In the genomic region with DNA sequence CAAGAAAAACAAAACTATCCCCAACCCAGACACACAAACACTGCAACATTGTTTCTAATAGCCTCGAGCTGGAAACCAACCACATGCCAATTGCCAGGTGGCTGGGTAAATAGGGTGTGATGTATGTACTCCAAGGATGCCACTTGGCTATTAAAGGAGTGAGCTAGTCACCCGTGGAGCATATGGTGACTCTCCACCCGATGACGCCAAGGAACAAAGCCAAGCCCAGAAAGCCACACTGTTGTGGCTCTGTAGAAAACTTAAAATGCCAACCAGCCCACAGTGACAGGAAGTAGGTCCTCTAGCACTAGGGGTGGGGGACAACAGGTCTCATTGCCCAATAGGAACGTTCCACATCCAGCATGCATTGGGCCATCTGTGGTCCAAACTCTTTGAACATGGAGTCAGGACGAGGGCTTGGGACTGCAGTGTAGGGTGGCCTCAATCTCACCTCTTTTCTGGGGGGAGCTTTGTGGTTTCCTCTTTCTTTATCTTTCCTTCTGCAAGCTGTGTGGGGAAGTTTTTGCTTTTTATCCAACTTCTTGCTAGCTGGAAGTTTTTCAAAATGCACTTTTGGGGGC, we compare ENCODE assay signal across 13 mouse cellular contexts. TPM values are rescaled to one million over a fixed set of nuclear protein-coding genes. Genes with fewer than 3 reads are reported as not detected.
DNase-seq lines count a peak whose midpoint lies in the region; ATAC-seq and TF ChIP-seq lines count a peak whose summit lies in the region.
"Had no signal": no experiment of that assay in that cellular context is flagged by ENCODE, and none has a peak within 500 bp of the region (broad histone marks: within the 10 kb centered on the region; RNA-seq: fewer than 3 reads in every experiment).

No protein-coding gene starts in this region.

- no peak overlapping the region for H3K9ac ChIP-seq in liver, embryonic 16.5 days (ENCODE audit: low read depth, low read length)
- no peak overlapping the region for H3K9ac ChIP-seq in liver, embryonic 12.5 days
- H3K9ac ChIP-seq in CH12.LX (ENCODE audit: insufficient read depth, low read depth) = peak overlapping the region; percentile 29
- H3K9ac ChIP-seq: heart, embryonic 12.5 days; stomach, embryonic 15.5 days had no signal

- H3K4me2 ChIP-seq in liver, embryonic 16.5 days (ENCODE audit: low read depth, low read length) = no peak overlapping the region
- H3K4me2 ChIP-seq in liver, embryonic 12.5 days = no peak overlapping the region
- H3K4me2 ChIP-seq in CH12.LX (ENCODE audit: insufficient read depth, low read depth, poor library complexity, severe bottlenecking) = peak overlapping the region; percentile 42; the same call in 1 of the 2 replicates
- H3K4me2 ChIP-seq: heart, embryonic 12.5 days; stomach, embryonic 15.5 days had no signal

- peak; percentile 57 for TF ChIP-seq POLR2A in CH12.LX (IDR thresholded peaks at IDR 0.05; ENCODE audit: low read depth, low read length)
- TF ChIP-seq POLR2A in thymus, adult 2 months (IDR thresholded peaks at IDR 0.05; ENCODE audit: control insufficient read depth, extremely low read depth, insufficient read depth, low read length, poor library complexity) = no peak

- H3K9me3 ChIP-seq in liver, embryonic 16.5 days (replicated peaks; ENCODE audit: control insufficient read depth, low read length) = no peaks in the 10 kb centered on the region
- H3K9me3 ChIP-seq in liver, embryonic 12.5 days (replicated peaks) = no peaks in the 10 kb centered on the region
- no peaks in the 10 kb centered on the region for H3K9me3 ChIP-seq in CH12.LX (replicated peaks; ENCODE audit: low read length)
- H3K9me3 ChIP-seq: stomach, embryonic 15.5 days had no signal

- H3K4me1 ChIP-seq in liver, embryonic 16.5 days (ENCODE audit: control insufficient read depth, low read depth, low read length) = peaks cover 16% of the 10 kb centered on the region
- H3K4me1 ChIP-seq in liver, embryonic 12.5 days = peaks cover 24% of the 10 kb centered on the region; the same call in 1 of the 2 replicates
- H3K4me1 ChIP-seq in CH12.LX (ENCODE audit: control insufficient read depth in 1 of 2, insufficient read depth in 2 of 2) = peaks cover 67 to 95% of the 10 kb centered on the region in 2 experiments
- peaks cover 49% of the 10 kb centered on the region for H3K4me1 ChIP-seq in thymus, adult 2 months (replicated peaks; ENCODE audit: control insufficient read depth, insufficient read depth, low read length)

- TF ChIP-seq RAD21 in CH12.LX (IDR thresholded peaks at IDR 0.05; ENCODE audit: low read depth, low read length) = no peak

- H3K4me3 ChIP-seq in liver, embryonic 16.5 days (ENCODE audit: low read depth, low read length) = no peak overlapping the region
- no peak overlapping the region for H3K4me3 ChIP-seq in liver, embryonic 12.5 days
- H3K4me3 ChIP-seq in CH12.LX (replicated peaks in 1 of 3; ENCODE audit: low read depth in 2 of 3, low read length in 2 of 3, poor library complexity in 1 of 3) = no peak overlapping the region
- no peak overlapping the region for H3K4me3 ChIP-seq in thymus, adult 2 months (ENCODE audit: control insufficient read depth, insufficient read depth, low read length)
- H3K4me3 ChIP-seq: heart, embryonic 12.5 days; stomach, embryonic 15.5 days had no signal

- peaks cover 2% of the 10 kb centered on the region; the same call in 1 of the 2 replicates for H3K36me3 ChIP-seq in liver, embryonic 16.5 days (ENCODE audit: control insufficient read depth, insufficient read depth)
- H3K36me3 ChIP-seq in liver, embryonic 12.5 days = peaks cover 12% of the 10 kb centered on the region
- peaks cover 17 to 25% of the 10 kb centered on the region in 2 experiments for H3K36me3 ChIP-seq in CH12.LX (replicated peaks in 1 of 2; ENCODE audit: control insufficient read depth in 1 of 2, insufficient read depth in 1 of 2, low read length in 1 of 2)
- 0 out of 2 replicates have a peak, but pooled peaks cover 3% of the 10 kb centered on the region for H3K36me3 ChIP-seq in thymus, adult 2 months (ENCODE audit: control insufficient read depth, insufficient read depth, low read length)

- DNase-seq in CH12.LX (ENCODE audit: extremely low read depth) = peak; percentile 60
- peak; percentile 48 for DNase-seq in thymus, adult 2 months
- DNase-seq in kidney, adult 8-10 months = no peak
- no peak for DNase-seq in kidney, postnatal 4 days
- DNase-seq in ovary, postnatal 14 days (ENCODE audit: low spot score) = no peak
- DNase-seq: adrenal gland, postnatal 36 days; cerebellum, postnatal 25 days had no signal

- H3K27ac ChIP-seq in liver, embryonic 16.5 days (ENCODE audit: low read length) = peak overlapping the region; percentile 37; the same call in 1 of the 2 replicates
- no peak overlapping the region for H3K27ac ChIP-seq in liver, embryonic 12.5 days
- H3K27ac ChIP-seq in CH12.LX (ENCODE audit: insufficient read depth, low read depth) = peak overlapping the region; percentile 98
- H3K27ac ChIP-seq in thymus, adult 2 months (ENCODE audit: control insufficient read depth, insufficient read depth, low read length) = peak overlapping the region; percentile 70

- ATAC-seq in liver, embryonic 16.5 days (ENCODE audit: low read depth) = no peak
- ATAC-seq in liver, embryonic 12.5 days = no peak
- peak; percentile 9 to 44 for ATAC-seq in hematopoietic stem cell, adult 5-6 weeks (replicated peaks in 1 of 2; ENCODE audit: insufficient read depth in 1 of 2, low FRiP score in 2 of 2, low TSS enrichment in 1 of 2, low read depth in 1 of 2, poor library complexity in 2 of 2, severe bottlenecking in 2 of 2)
- ATAC-seq: intestine, postnatal 0 days had no signal

- H3K79me2 ChIP-seq in CH12.LX (replicated peaks; ENCODE audit: control insufficient read depth, extremely low read depth, insufficient read depth, poor library complexity, severe bottlenecking) = peaks cover 4% of the 10 kb centered on the region; the same call in 1 of the 2 replicates

- WGBS in liver, embryonic 16.5 days (ENCODE audit: insufficient replicate concordance) = 23% methylated on average over 6 of the region's 6 CpGs
- 33% methylated on average over 6 of the region's 6 CpGs for WGBS in liver, embryonic 12.5 days (ENCODE audit: insufficient replicate concordance)
- 3% methylated on average over 6 of the region's 6 CpGs for WGBS in thymus, adult 2 months

- TF ChIP-seq CTCF in CH12.LX (conservative IDR thresholded peaks at IDR 0.05 in 1 of 2, IDR thresholded peaks at IDR 0.05 in 1 of 2; ENCODE audit: low read depth in 2 of 2, low read length in 2 of 2) = no peak
- no peak for TF ChIP-seq CTCF in thymus, adult 2 months (IDR thresholded peaks at IDR 0.05; ENCODE audit: borderline replicate concordance, control insufficient read depth, extremely low read depth, insufficient read depth, low read length, poor library complexity)

- dilution Hi-C loops in CH12.LX (cut with MboI; ENCODE audit: extremely low pct_ligation_motif_present, extremely low pct_unique_long_range_greater_than_20kb, low sequenced_read_pairs) = no loop called here

- TF ChIP-seq EP300 in CH12.LX (IDR thresholded peaks at IDR 0.05; ENCODE audit: low read length) = no peak

- in situ Hi-C loops in CH12.LX (cut with MboI; ENCODE audit: low pct_ligation_motif_present, low pct_unique_long_range_greater_than_20kb, low sequenced_read_pairs) = no loop called here

- no peaks in the 10 kb centered on the region for H3K27me3 ChIP-seq in liver, embryonic 16.5 days (ENCODE audit: control insufficient read depth, insufficient read depth, low read depth, low read length)
- no peaks in the 10 kb centered on the region; the same call in 1 of the 2 replicates for H3K27me3 ChIP-seq in liver, embryonic 12.5 days (replicated peaks)
- no peaks in the 10 kb centered on the region for H3K27me3 ChIP-seq in CH12.LX (replicated peaks)
- no peaks in the 10 kb centered on the region for H3K27me3 ChIP-seq in thymus, adult 2 months (ENCODE audit: control insufficient read depth, insufficient read depth, low read length)
- H3K27me3 ChIP-seq: heart, embryonic 12.5 days; stomach, embryonic 15.5 days had no signal

TF ChIP-seq in CH12.LX, 34 proteins besides CTCF, POLR2A, EP300 and RAD21 (continues in another document):
- no peak for TF ChIP-seq MEF2A (IDR thresholded peaks at IDR 0.05; ENCODE audit: borderline replicate concordance, low read depth, low read length)
- no peak for TF ChIP-seq HCFC1 (IDR thresholded peaks at IDR 0.05; ENCODE audit: low read depth, low read length)
- peak; percentile 23; the same call in 1 of the 2 replicates for TF ChIP-seq ELF1 (IDR thresholded peaks at IDR 0.05; ENCODE audit: low read depth, low read length)
- TF ChIP-seq MXI1 (IDR thresholded peaks at IDR 0.05; ENCODE audit: low read depth, low read length) = 0 out of 2 replicates have a peak, but pooled peaks have one; percentile 70
- no peak for TF ChIP-seq IRF4 (IDR thresholded peaks at IDR 0.05; ENCODE audit: low read depth, low read length)
- peak; percentile 55; the same call in 1 of the 2 replicates for TF ChIP-seq CHD1 (IDR thresholded peaks at IDR 0.05; ENCODE audit: low read depth, low read length)
- TF ChIP-seq POLR2AphosphoS2 (IDR thresholded peaks at IDR 0.05; ENCODE audit: low read depth, low read length) = no peak
- peak; percentile 14; the same call in 1 of the 2 replicates for TF ChIP-seq SMC3 (IDR thresholded peaks at IDR 0.05; ENCODE audit: low read depth, low read length)
- TF ChIP-seq UBTF (IDR thresholded peaks at IDR 0.05; ENCODE audit: low read depth, low read length) = no peak
- no peak for TF ChIP-seq NRF1 (IDR thresholded peaks at IDR 0.05; ENCODE audit: low read depth, low read length)
- TF ChIP-seq MAZ (IDR thresholded peaks at IDR 0.05; ENCODE audit: low read depth, low read length) = 0 out of 2 replicates have a peak, but pooled peaks have one; percentile 63
- peak; percentile 18; the same call in 1 of the 2 replicates for TF ChIP-seq BHLHE40 (IDR thresholded peaks at IDR 0.05; ENCODE audit: low read depth, low read length)
- no peak for TF ChIP-seq GABPA (IDR thresholded peaks at IDR 0.05; ENCODE audit: insufficient replicate concordance, low read depth, low read length)
- no peak for TF ChIP-seq ZNF384 (IDR thresholded peaks at IDR 0.05; ENCODE audit: low read depth, low read length)
- peak; percentile 50; the same call in 1 of the 2 replicates for TF ChIP-seq ZMIZ1 (IDR thresholded peaks at IDR 0.05; ENCODE audit: low read depth, low read length)
- no peak for TF ChIP-seq RCOR1 (conservative IDR thresholded peaks at IDR 0.05; ENCODE audit: low read depth, low read length)
- 0 out of 2 replicates have a peak, but pooled peaks have one; percentile 8 for TF ChIP-seq TBP (conservative IDR thresholded peaks at IDR 0.05; ENCODE audit: low read depth, low read length)

RNA-seq across cellular contexts. Expression of a gene that starts 15.1 kb away (rescaled TPM):
- 5.4 and 5.9 TPM in 2 replicates for polyA plus RNA-seq in liver, embryonic 16.5 days (2015; fragmentation: Nextera tagmentation; extraction: Ambion mirVana)
- polyA plus RNA-seq in liver, embryonic 12.5 days (2016; fragmentation: Nextera tagmentation; extraction: Ambion mirVana) = 5.9 and 7.0 TPM in 2 replicates
- total RNA-seq in CH12.LX (2012; rRNA removed) = 56.7 and 56.9 TPM in 2 replicates
- 16.0 and 17.1 TPM in 2 replicates for total RNA-seq in CH12.LX (2014; rRNA removed)
- 27.7 and 36.7 TPM in 2 replicates for polyA plus RNA-seq in CH12.LX (2012; ENCODE audit: insufficient read length, low read depth)
- total RNA-seq in hematopoietic stem cell, adult 5-6 weeks (2017) = 77.4 and 203 TPM in 2 replicates
- polyA plus RNA-seq in thymus, adult 2 months (2012; rRNA removed) = 36.8 and 42.3 TPM in 2 replicates

Comparison
In these comparisons a context has a peak if more than half of its experiments do, and no peak if none do; other contexts are left out.
1. ATAC-seq: peak in hematopoietic stem cell, adult 5-6 weeks (2 of 2); none in liver, embryonic 16.5 days (single experiment) and liver, embryonic 12.5 days (single experiment).
2. DNase-seq: peak in CH12.LX (single experiment) and thymus, adult 2 months (single experiment); none in kidney, adult 8-10 months (0 of 2), kidney, postnatal 4 days (0 of 2) and ovary, postnatal 14 days (single experiment).